Mouse (Mus musculus): ENCODE results near the gene Lrrc15. TPM values are rescaled to one million over a fixed set of nuclear protein-coding genes. Genes with fewer than 3 reads are reported as not detected.

The Lrrc15 gene
- polyA plus RNA-seq, 1 experiment from 2014 or later: 0.46 TPM

GRCm38 (mm10) chr16:30236091-30236699 lies 46.9 kb downstream of the Lrrc15 start:
- Histone ChIP-seq H3K9me3 (replicated peaks) (no peaks in the 10 kb centered on the region), H3K4me1 (replicated peaks) (peaks cover 15% of the 10 kb centered on the region), H3K36me3 (no peaks in the 10 kb centered on the region), H3K27me3 (replicated peaks) (peaks cover 80% of the 10 kb centered on the region), H3K4me2 (peak overlapping the region; percentile 85), H3K9ac (peak overlapping the region; percentile 57), H3K27ac (ENCODE audit: poor library complexity, severe bottlenecking) (0 out of 2 replicates have a peak overlapping the region, but pooled peaks have one; percentile 7), H3K4me3 (peak overlapping the region; percentile 46)
- WGBS: under 1% methylated on average over 33 of the region's 33 CpGs
- peak; percentile 72 for ATAC-seq (ENCODE audit: insufficient number of reproducible peaks, low FRiP score)

GRCm38 (mm10) chr16:30235577-30235976 lies 47.5 kb downstream of the Lrrc15 start:
- peaks cover 15% of the 10 kb centered on the region for H3K4me1 ChIP-seq (replicated peaks)
- WGBS: 45% methylated on average over 2 of the region's 2 CpGs
- no peak overlapping the region for H3K27ac ChIP-seq (ENCODE audit: poor library complexity, severe bottlenecking)
- H3K9ac ChIP-seq: no peak overlapping the region
- H3K36me3 ChIP-seq: no peaks in the 10 kb centered on the region
- ATAC-seq (ENCODE audit: insufficient number of reproducible peaks, low FRiP score): no peak
- H3K4me2 ChIP-seq: peak overlapping the region; percentile 85
- no peak overlapping the region for H3K4me3 ChIP-seq
- H3K27me3 ChIP-seq (replicated peaks): peaks cover 76% of the 10 kb centered on the region
- no peaks in the 10 kb centered on the region for H3K9me3 ChIP-seq (replicated peaks)

GRCm38 (mm10) chr16:30234636-30235546 lies 48.2 kb downstream of the Lrrc15 start:
- Histone ChIP-seq H3K4me3 (no peak overlapping the region), H3K36me3 (no peaks in the 10 kb centered on the region), H3K9me3 (replicated peaks) (no peaks in the 10 kb centered on the region), H3K4me1 (replicated peaks) (peaks cover 15% of the 10 kb centered on the region), H3K4me2 (no peak overlapping the region), H3K27ac (ENCODE audit: poor library complexity, severe bottlenecking) (no peak overlapping the region), H3K27me3 (replicated peaks) (peaks cover 72% of the 10 kb centered on the region), H3K9ac (no peak overlapping the region)
- 53% methylated on average over 12 of the region's 12 CpGs for WGBS
- no peak for ATAC-seq (ENCODE audit: insufficient number of reproducible peaks, low FRiP score)

GRCm38 (mm10) chr16:30234077-30234476 lies 49.0 kb downstream of the Lrrc15 start:
- Histone ChIP-seq H3K4me2 (no peak overlapping the region), H3K27me3 (replicated peaks) (peaks cover 68% of the 10 kb centered on the region), H3K4me1 (replicated peaks) (peaks cover 15% of the 10 kb centered on the region)

GRCm38 (mm10) chr16:30231882-30232604 lies 51.0 kb downstream of the Lrrc15 start:
- ATAC-seq (ENCODE audit: insufficient number of reproducible peaks, low FRiP score): no peak
- H3K27me3 ChIP-seq (replicated peaks): peaks cover 53% of the 10 kb centered on the region

More at GRCm38 (mm10) chr16:30234077-30234476, 49.0 kb downstream of the Lrrc15 start:
- 44% methylated on average over 8 of the region's 8 CpGs for WGBS
- Histone ChIP-seq H3K9me3 (replicated peaks) (no peaks in the 10 kb centered on the region), H3K4me3 (no peak overlapping the region), H3K36me3 (no peaks in the 10 kb centered on the region), H3K27ac (ENCODE audit: poor library complexity, severe bottlenecking) (no peak overlapping the region), H3K9ac (no peak overlapping the region)
- no peak for ATAC-seq (ENCODE audit: insufficient number of reproducible peaks, low FRiP score)

GRCm38 (mm10) chr16:30227352-30227751 lies 55.7 kb downstream of the Lrrc15 start:
- no peak for ATAC-seq (ENCODE audit: insufficient number of reproducible peaks, low FRiP score)
- Histone ChIP-seq H3K4me1 (replicated peaks) (peaks cover 7% of the 10 kb centered on the region; the same call in 1 of the 2 replicates), H3K27ac (ENCODE audit: poor library complexity, severe bottlenecking) (no peak overlapping the region), H3K36me3 (no peaks in the 10 kb centered on the region), H3K4me2 (no peak overlapping the region), H3K4me3 (no peak overlapping the region), H3K9me3 (replicated peaks) (no peaks in the 10 kb centered on the region), H3K9ac (no peak overlapping the region), H3K27me3 (replicated peaks) (peaks cover 27% of the 10 kb centered on the region)
- 34% methylated on average over 7 of the region's 7 CpGs for WGBS

More at GRCm38 (mm10) chr16:30231882-30232604, 51.0 kb downstream of the Lrrc15 start:
- WGBS: 42% methylated on average over 13 of the region's 13 CpGs
- Histone ChIP-seq H3K27ac (ENCODE audit: poor library complexity, severe bottlenecking) (no peak overlapping the region), H3K9me3 (replicated peaks) (no peaks in the 10 kb centered on the region), H3K9ac (no peak overlapping the region), H3K36me3 (no peaks in the 10 kb centered on the region), H3K4me3 (no peak overlapping the region), H3K4me1 (replicated peaks) (peaks cover 18% of the 10 kb centered on the region), H3K4me2 (no peak overlapping the region)

- Histone ChIP-seq H3K4me1 (replicated peaks) (no peaks in the 10 kb centered on the region; the same call in 1 of the 2 replicates), H3K36me3 (no peaks in the 10 kb centered on the region), H3K27ac (ENCODE audit: poor library complexity, severe bottlenecking) (no peak overlapping the region), H3K4me3 (no peak overlapping the region), H3K9me3 (replicated peaks) (no peaks in the 10 kb centered on the region), H3K9ac (no peak overlapping the region), H3K27me3 (replicated peaks) (peaks cover 16% of the 10 kb centered on the region; the same call in 1 of the 2 replicates), H3K4me2 (no peak overlapping the region)
- WGBS: 81% methylated on average over 13 of the region's 13 CpGs
- ATAC-seq (ENCODE audit: insufficient number of reproducible peaks, low FRiP score): no peak
Observed at GRCm38 (mm10) chr16:30221161-30221782, 61.8 kb downstream of the Lrrc15 start.

Other genes with a start within 250 kb of the Lrrc15 start
- gene Hes1, start 218.9 kb downstream of the Lrrc15 start, polyA plus RNA-seq (2016; fragmentation: Nextera tagmentation; extraction: Ambion mirVana): 32.7 and 34.7 TPM in 2 replicates
- gene Cpn2, start 15.8 kb downstream of the Lrrc15 start, polyA plus RNA-seq (2016; fragmentation: Nextera tagmentation; extraction: Ambion mirVana): not detected in 2 replicates
- gene Gp5, start 27.5 kb upstream of the Lrrc15 start, polyA plus RNA-seq (2016; fragmentation: Nextera tagmentation; extraction: Ambion mirVana): 2.7 and 4.8 TPM in 2 replicates
- gene Atp13a3, start 122.7 kb upstream of the Lrrc15 start, polyA plus RNA-seq (2016; fragmentation: Nextera tagmentation; extraction: Ambion mirVana): 17.6 and 17.8 TPM in 2 replicates